Mouse (Mus musculus) CH12.LX (cell line): ENCODE measurements around the gene Nfia. TPM values are rescaled to one million over a fixed set of nuclear protein-coding genes. Genes with fewer than 3 reads are reported as not detected.

Source experiments
- DNase-seq: peaks from one replicate; pipeline ENCODE4 v3.0.0-alpha.2; 2013; ENCODE audit errors: extremely low read depth
- H3K27ac ChIP-seq: 2 replicates; pipeline ENCODE4 v1.5.1; 2012; ENCODE audit warnings: low read depth, mild to moderate bottlenecking, control low read depth, moderate library complexity; ENCODE audit not compliant: insufficient read depth
- H3K27me3 ChIP-seq: replicated peaks from 2 replicates; pipeline ENCODE3; 2012; ENCODE audit warnings: inconsistent platforms
- H3K36me3 ChIP-seq, 2 experiments: replicated peaks in 1 of 2; 2 replicates each; pipeline versions ENCODE3 to v1.6.1; 2012; ENCODE audit warnings: inconsistent platforms in 1 of 2, low read length in 1 of 2, mild to moderate bottlenecking in 1 of 2, mixed read lengths in 1 of 2, moderate library complexity in 1 of 2; ENCODE audit not compliant: control insufficient read depth in 1 of 2, insufficient read depth in 1 of 2
- H3K4me1 ChIP-seq, 2 experiments: 2 replicates each; pipeline ENCODE4 v1.6.1; 2012; ENCODE audit warnings: inconsistent platforms in 1 of 2, moderate library complexity in 1 of 2; ENCODE audit not compliant: insufficient read depth in 2 of 2, control insufficient read depth in 1 of 2
- H3K4me2 ChIP-seq: 2 replicates; pipeline ENCODE4 v1.6.1; 2012; ENCODE audit warnings: low read depth, mild to moderate bottlenecking, control low read depth; ENCODE audit not compliant: poor library complexity, insufficient read depth, severe bottlenecking
- H3K4me3 ChIP-seq, 3 experiments: fragments of 150-350 bp in 1 of 3; sonication (generic) in 1 of 3; replicated peaks in 1 of 3; 2 replicates each; pipeline versions ENCODE3 to v1.5.1; 2011 to 2012; ENCODE audit warnings: low read depth in 2 of 3, low read length in 2 of 3, mild to moderate bottlenecking in 2 of 3, moderate library complexity in 2 of 3, control low read depth in 1 of 3, improper control_type of control experiment in 1 of 3, inconsistent platforms in 1 of 3, mixed read lengths in 1 of 3; ENCODE audit not compliant: poor library complexity in 1 of 3
- H3K79me2 ChIP-seq: replicated peaks from 2 replicates; pipeline ENCODE4 v1.6.1; 2012; ENCODE audit warnings: mild to moderate bottlenecking, moderate library complexity; ENCODE audit not compliant: control insufficient read depth, poor library complexity, insufficient read depth, severe bottlenecking; ENCODE audit errors: extremely low read depth
- H3K9ac ChIP-seq: 2 replicates; pipeline ENCODE4 v1.6.1; 2012; ENCODE audit warnings: low read depth, mild to moderate bottlenecking, control low read depth, moderate library complexity; ENCODE audit not compliant: insufficient read depth
- H3K9me3 ChIP-seq: replicated peaks from 2 replicates; pipeline ENCODE3; 2012; ENCODE audit warnings: low read length, inconsistent platforms, mixed read lengths
- CHD2 ChIP-seq: IDR thresholded peaks from 2 replicates; pipeline ENCODE4 v1.6.1; 2011; ENCODE audit warnings: low read length, improper control_type of control experiment
- CTCF ChIP-seq, 2 experiments: IDR thresholded peaks in 1 of 2; conservative IDR thresholded peaks in 1 of 2; 2 replicates each; pipeline ENCODE4 v1.5.1; 2011 to 2012; ENCODE audit warnings: low read depth in 2 of 2, low read length in 2 of 2, improper control_type of control experiment in 1 of 2, inconsistent platforms in 1 of 2, mild to moderate bottlenecking in 1 of 2, moderate library complexity in 1 of 2
- E2F4 ChIP-seq: IDR thresholded peaks from 2 replicates; pipeline ENCODE4 v1.6.1; 2011; ENCODE audit warnings: low read depth, low read length, improper control_type of control experiment; ENCODE audit not compliant: insufficient replicate concordance
- ETS1 ChIP-seq: conservative IDR thresholded peaks from 2 replicates; pipeline ENCODE4 v1.6.1; 2012; ENCODE audit warnings: low read depth, mild to moderate bottlenecking, inconsistent platforms, low read length, improper control_type of control experiment, moderate library complexity
- HCFC1 ChIP-seq: IDR thresholded peaks from 2 replicates; pipeline ENCODE4 v1.6.1; 2012; ENCODE audit warnings: low read depth, mild to moderate bottlenecking, inconsistent platforms, low read length, improper control_type of control experiment
- JUND ChIP-seq: conservative IDR thresholded peaks from 2 replicates; pipeline ENCODE4 v1.6.1; 2011; ENCODE audit warnings: low read depth, low read length, improper control_type of control experiment
- KAT2A ChIP-seq: IDR thresholded peaks from 2 replicates; pipeline ENCODE4 v1.6.1; 2012; ENCODE audit warnings: low read length, improper control_type of control experiment, inconsistent platforms; ENCODE audit not compliant: insufficient replicate concordance
- MAFK ChIP-seq: IDR thresholded peaks from 2 replicates; pipeline ENCODE4 v1.6.1; 2011; ENCODE audit warnings: low read length, improper control_type of control experiment; ENCODE audit not compliant: insufficient replicate concordance
- MEF2A ChIP-seq: IDR thresholded peaks from 2 replicates; pipeline ENCODE4 v1.6.1; 2014; ENCODE audit warnings: low read depth, mild to moderate bottlenecking, inconsistent platforms, low read length, improper control_type of control experiment, borderline replicate concordance
- MXI1 ChIP-seq: IDR thresholded peaks from 2 replicates; pipeline ENCODE4 v1.6.1; 2011; ENCODE audit warnings: mild to moderate bottlenecking, low read depth, low read length, improper control_type of control experiment
- MYC ChIP-seq: IDR thresholded peaks from 2 replicates; pipeline ENCODE4 v1.6.1; 2011; ENCODE audit warnings: low read depth, mild to moderate bottlenecking, improper control_type of control experiment, low read length
- PAX5 ChIP-seq: IDR thresholded peaks from 2 replicates; pipeline ENCODE4 v1.6.1; 2012; ENCODE audit warnings: low read length, inconsistent platforms, mixed read lengths
- POLR2A ChIP-seq: IDR thresholded peaks from 2 replicates; pipeline ENCODE4 v1.6.1; 2011; ENCODE audit warnings: low read depth, mild to moderate bottlenecking, improper control_type of control experiment, low read length
- RCOR1 ChIP-seq: conservative IDR thresholded peaks from 2 replicates; pipeline ENCODE4 v1.6.1; 2012; ENCODE audit warnings: low read depth, mild to moderate bottlenecking, inconsistent platforms, low read length, improper control_type of control experiment
- SMC3 ChIP-seq: IDR thresholded peaks from 2 replicates; pipeline ENCODE4 v1.6.1; 2011; ENCODE audit warnings: low read depth, low read length, improper control_type of control experiment
- TBP ChIP-seq: conservative IDR thresholded peaks from 2 replicates; pipeline ENCODE4 v1.6.1; 2011; ENCODE audit warnings: low read depth, low read length, improper control_type of control experiment
- UBTF ChIP-seq: IDR thresholded peaks from 2 replicates; pipeline ENCODE4 v1.6.1; 2012; ENCODE audit warnings: low read depth, mild to moderate bottlenecking, inconsistent platforms, low read length, improper control_type of control experiment, moderate library complexity
- USF1 ChIP-seq: IDR thresholded peaks from 2 replicates; pipeline ENCODE4 v1.6.1; 2014; ENCODE audit warnings: low read depth, mild to moderate bottlenecking, inconsistent platforms, low read length, improper control_type of control experiment
- USF2 ChIP-seq: conservative IDR thresholded peaks from 2 replicates; pipeline ENCODE4 v1.6.1; 2011; ENCODE audit warnings: low read depth, low read length, improper control_type of control experiment
- ZC3H11A ChIP-seq: IDR thresholded peaks from 2 replicates; pipeline ENCODE4 v1.6.1; 2012; ENCODE audit warnings: low read depth, mild to moderate bottlenecking, inconsistent platforms, low read length, improper control_type of control experiment
- ZMIZ1 ChIP-seq: IDR thresholded peaks from 2 replicates; pipeline ENCODE4 v1.6.1; 2012; ENCODE audit warnings: low read depth, mild to moderate bottlenecking, inconsistent platforms, low read length, improper control_type of control experiment
- ZNF384 ChIP-seq: IDR thresholded peaks from 2 replicates; pipeline ENCODE4 v1.6.1; 2012; ENCODE audit warnings: low read depth, low read length, improper control_type of control experiment, inconsistent platforms
- dilution Hi-C: fragments of 300-500 bp; cut with MboI; formaldehyde crosslinking; loops from 2 replicates; pipeline ENCODE4 v1.14.3; 2020; ENCODE audit warnings: low sequenced_read_pairs; ENCODE audit not compliant: extremely low pct_unique_long_range_greater_than_20kb, extremely low pct_ligation_motif_present
- in situ Hi-C: fragments of 300-500 bp; cut with MboI; formaldehyde crosslinking; loops from 3 replicates; pipeline ENCODE4 v1.14.3; 2019; ENCODE audit warnings: low sequenced_read_pairs, low pct_ligation_motif_present, low pct_unique_long_range_greater_than_20kb, mixed read lengths
- polyA plus RNA-seq: library from polyadenylated mRNA; unstranded; fragments of >175 nt; gene quantifications from 2 replicates; pipeline ENCODE4 v1.2.1, GENCODE M21; 2012; ENCODE audit warnings: low read depth; ENCODE audit not compliant: insufficient read length
- total RNA-seq, 2 experiments: library from RNA; depleted of rRNA; stranded (reverse); fragments of 300-350 nt in 1 of 2; fragments of >200 nt in 1 of 2; gene quantifications; 2 replicates each; pipeline ENCODE4 v1.2.3; 2012 to 2014

Nfia gene
- total and polyA plus RNA-seq, 3 experiments, result not detected

GRCm38 (mm10) chr4:98104911-98105702 is 332.6 kb downstream of the Nfia start:
- Histone ChIP-seq H3K4me3 (no peak overlapping the region), H3K36me3 (no peaks in the 10 kb centered on the region), H3K79me2 (no peaks in the 10 kb centered on the region), H3K4me1 (no peaks in the 10 kb centered on the region), H3K9ac (no peak overlapping the region), H3K9me3 (peaks cover 74% of the 10 kb centered on the region), H3K4me2 (no peak overlapping the region), H3K27ac (no peak overlapping the region), H3K27me3 (no peaks in the 10 kb centered on the region)
- dilution Hi-C loops (no loop called here), in situ Hi-C loops (no loop called here)
- no peak for DNase-seq
- TF ChIP-seq MYC (no peak), ETS1 (no peak), ZMIZ1 (no peak), SMC3 (no peak), MAFK (no peak), KAT2A (no peak), CHD2 (no peak), PAX5 (no peak), HCFC1 (no peak), USF2 (no peak), ZNF384 (no peak), RCOR1 (no peak)

- Histone ChIP-seq H3K79me2 (no peaks in the 10 kb centered on the region), H3K36me3 (no peaks in the 10 kb centered on the region), H3K9me3 (peaks cover 72% of the 10 kb centered on the region), H3K9ac (no peak overlapping the region), H3K4me2 (no peak overlapping the region), H3K4me3 (no peak overlapping the region), H3K27ac (no peak overlapping the region), H3K4me1 (no peaks in the 10 kb centered on the region), H3K27me3 (no peaks in the 10 kb centered on the region)
- dilution Hi-C loops, result no loop called here
- no peak for DNase-seq
- in situ Hi-C loops, result no loop called here
- TF ChIP-seq MXI1, result no peak
- TF ChIP-seq ZC3H11A, result no peak
- no peak for TF ChIP-seq TBP
- TF ChIP-seq USF1, result no peak
- no peak for TF ChIP-seq ZMIZ1
- no peak for TF ChIP-seq POLR2A
- TF ChIP-seq CTCF (conservative IDR thresholded peaks at IDR 0.05 in 1 of 2, IDR thresholded peaks at IDR 0.05 in 1 of 2; ENCODE audit: low read depth in 2 of 2, low read length in 2 of 2), result no peak
- TF ChIP-seq USF2, result no peak
- no peak for TF ChIP-seq UBTF
- TF ChIP-seq MEF2A, result no peak
- no peak for TF ChIP-seq JUND
- TF ChIP-seq E2F4, result no peak
- TF ChIP-seq SMC3, result no peak
- TF ChIP-seq CHD2, result no peak
- no peak for TF ChIP-seq MAFK
- TF ChIP-seq PAX5, result no peak
Observed at GRCm38 (mm10) chr4:98105971-98106370, 333.4 kb downstream of the Nfia start.
